Mouse (Mus musculus): ENCODE results near the gene Coq4.

Gene Coq4

DNA sequence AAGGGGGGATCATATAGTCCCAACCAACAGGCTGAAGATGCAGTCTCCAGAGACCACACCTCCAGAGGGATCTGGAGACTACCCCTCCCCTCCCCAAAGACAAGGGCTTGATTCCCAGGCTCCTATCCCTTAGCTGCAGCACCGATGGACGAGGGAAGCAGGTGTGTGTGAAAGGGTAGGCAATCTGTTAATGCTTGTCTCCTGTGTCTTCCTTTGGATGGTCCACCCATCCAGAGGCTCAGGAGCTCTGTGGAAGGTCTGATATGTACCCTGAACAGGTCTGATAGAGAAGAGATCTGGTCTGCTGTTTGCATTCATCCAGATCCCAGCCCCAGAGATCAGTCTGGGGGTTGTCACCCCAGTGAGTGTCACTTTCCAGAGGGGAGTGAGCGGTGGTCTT, 59.6 kb downstream of the Coq4 start:
- no peak for DNase-seq
